Mouse (Mus musculus): ENCODE data around the gene Ldhb. TPM values are rescaled to one million over a fixed set of nuclear protein-coding genes. Genes with fewer than 3 reads are reported as not detected.

The Ldhb gene
- total RNA-seq (2023; ENCODE audit: inconsistent age) = 0.90 to 0.96 TPM in 2 of 4 replicates, not detected in the others

DNA sequence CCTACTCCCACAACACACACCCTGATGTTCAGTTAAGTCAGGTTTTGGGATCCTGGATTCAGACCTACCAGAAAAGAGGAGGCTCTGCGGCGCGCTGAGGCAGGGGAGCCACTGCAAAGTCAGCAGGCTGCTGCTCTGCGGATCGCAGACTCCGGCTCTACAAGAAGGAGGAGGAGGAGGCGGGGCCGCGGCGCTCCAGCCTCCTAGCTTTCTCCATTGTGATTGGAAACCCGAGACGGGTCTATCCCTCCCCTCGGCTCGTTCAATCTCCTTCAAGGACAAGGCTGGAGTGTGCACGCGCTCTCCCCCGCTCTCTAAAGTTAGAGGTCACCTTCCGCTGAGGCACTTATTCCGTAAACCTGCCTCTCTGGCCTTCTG lies at the start of gene Ldhb:
TSS of gene Ldhb (minus strand) at position 173 of the 378 bp plus-strand sequence.

DNA sequence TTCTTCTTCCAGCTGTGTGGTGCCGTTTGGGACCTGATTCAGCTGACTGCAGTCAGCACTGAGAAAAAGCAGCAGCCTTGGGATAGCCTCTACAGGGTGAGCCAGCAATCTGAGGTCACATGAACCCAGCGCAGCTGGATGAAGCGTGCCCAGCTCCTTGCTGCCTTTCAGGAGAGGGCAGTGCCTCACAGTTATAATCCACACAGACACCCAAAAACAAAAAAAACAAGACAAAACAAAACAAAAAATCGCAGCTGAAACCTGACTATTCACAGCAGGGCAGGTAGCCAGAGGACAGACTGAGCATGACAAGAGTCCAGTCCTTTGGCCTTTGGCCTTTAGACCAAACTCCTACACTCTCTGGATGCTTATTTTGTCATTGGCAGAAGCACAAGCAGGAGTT lies 35.0 kb downstream of the Ldhb start, which contains the start of gene Gys2:
TSS of gene Gys2 (minus strand) at position 309 of the 403 bp plus-strand sequence.

Other genes starting within 250 kb of the Ldhb start
- not detected in 4 replicates for gene Iapp, start 209.5 kb downstream of the Ldhb start, total RNA-seq (2023; ENCODE audit: inconsistent age)
- not detected in 4 replicates for gene Slco1a5, start 185.0 kb downstream of the Ldhb start, total RNA-seq (2023; ENCODE audit: inconsistent age)
- 20.0 to 25.6 TPM (median 23.3 TPM) in 4 replicates for gene Pyroxd1, start 162.3 kb downstream of the Ldhb start, total RNA-seq (2023; ENCODE audit: inconsistent age)
- gene Recql, start 120.9 kb downstream of the Ldhb start, total RNA-seq (2023; ENCODE audit: inconsistent age) = 29.4 to 44.9 TPM (median 32.1 TPM) in 4 replicates
- gene Golt1b, start 120.7 kb downstream of the Ldhb start, total RNA-seq (2023; ENCODE audit: inconsistent age) = 12.9 to 21.0 TPM (median 18.7 TPM) in 4 replicates
- 0.48 to 0.64 TPM (median 0.48 TPM) in 3 of 4 replicates, not detected in the other for gene Spx, start 94.5 kb downstream of the Ldhb start, total RNA-seq (2023; ENCODE audit: inconsistent age)
- gene Gys2, start 34.8 kb downstream of the Ldhb start, total RNA-seq (2023; ENCODE audit: inconsistent age) = not detected in 4 replicates
- not detected in 4 replicates for gene Kcnj8, start 63.7 kb upstream of the Ldhb start, total RNA-seq (2023; ENCODE audit: inconsistent age)
- gene Abcc9, start 194.4 kb upstream of the Ldhb start, total RNA-seq (2023; ENCODE audit: inconsistent age) = not detected in 4 replicates
- gene Cmas, start 248.7 kb upstream of the Ldhb start, total RNA-seq (2023; ENCODE audit: inconsistent age) = 39.2 to 55.6 TPM (median 48.5 TPM) in 4 replicates

All from B cell, adult (primary cell).